Mouse (Mus musculus) heart, adult 2 months (tissue): ENCODE data around the gene 2610318N02Rik.

Source experiments
- CTCF ChIP-seq: fragments of 200-600 bp; IDR thresholded peaks from 2 replicates; pipeline ENCODE4 v1.8.1; 2022; ENCODE audit warnings: antibody characterized with exemption, mild to moderate bottlenecking, moderate library complexity
- EP300 ChIP-seq: fragments of 200-500 bp; IDR thresholded peaks from 2 replicates; pipeline ENCODE4 v1.6.1; 2011; ENCODE audit warnings: low read depth, low read length, control low read depth; ENCODE audit not compliant: insufficient read depth

DNA sequence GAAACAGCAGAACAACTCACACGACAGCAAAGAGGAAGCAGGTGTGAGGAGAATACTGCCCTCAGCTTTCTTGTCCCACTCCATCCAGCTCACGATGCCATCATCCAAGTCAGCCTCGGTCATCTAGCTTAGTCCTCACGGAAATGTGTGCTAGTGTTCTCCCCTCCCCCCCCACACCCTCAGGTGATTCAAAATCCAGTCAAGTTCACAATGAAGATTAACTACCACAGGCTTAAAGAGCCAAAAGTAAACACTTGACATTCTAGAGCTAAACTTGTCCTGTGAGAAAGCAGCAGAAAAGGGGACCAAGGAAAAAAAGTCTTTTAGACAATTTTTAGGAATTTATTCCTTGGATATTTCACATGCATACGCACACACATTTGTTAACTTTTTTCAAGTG, 43.1 kb upstream of the 2610318N02Rik start:
- TF ChIP-seq EP300 = no peak
- no peak for TF ChIP-seq CTCF
